ENCODE assay signal across 29 mouse cellular contexts in the genomic region with DNA sequence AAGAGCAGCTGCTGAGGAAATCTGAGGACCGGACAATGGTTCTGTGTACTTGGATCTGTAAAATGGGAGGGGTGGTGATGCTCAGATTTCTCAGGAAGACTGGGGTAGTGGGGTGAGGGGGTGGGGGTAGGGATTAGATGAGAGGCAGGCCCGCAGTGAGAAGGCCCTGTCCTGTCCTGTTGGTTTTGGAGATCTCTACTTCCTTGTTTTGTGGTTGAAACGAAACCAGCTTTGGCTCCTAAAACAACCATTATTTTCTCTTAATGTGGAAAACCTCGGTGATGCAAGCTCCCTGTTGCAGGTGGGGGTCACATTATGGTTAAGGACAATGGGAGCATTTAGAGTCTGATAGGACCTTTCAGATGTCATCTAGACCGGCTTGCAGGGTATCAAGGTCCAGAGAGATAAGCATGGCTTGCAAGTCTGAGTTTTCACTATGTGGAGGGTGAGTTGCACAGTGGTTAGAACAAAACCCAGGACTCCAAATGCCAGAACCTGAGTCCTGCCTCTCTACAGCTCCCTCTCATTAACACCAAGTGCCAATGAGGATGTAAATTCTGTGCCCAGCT.
"Had no signal": no experiment of that assay in that cellular context is flagged by ENCODE, and none has a peak within 500 bp of the region (broad histone marks: within the 10 kb centered on the region; RNA-seq: fewer than 3 reads in every experiment).

No protein-coding gene starts in this region.

- H3K4me2 ChIP-seq: heart, embryonic 11.5 days; heart, embryonic 13.5 days; heart, embryonic 15.5 days; hindbrain, embryonic 12.5 days; hindbrain, embryonic 14.5 days; kidney, embryonic 15.5 days; limb, embryonic 12.5 days; liver, embryonic 11.5 days; liver, embryonic 13.5 days; liver, embryonic 15.5 days had no signal

- H3K9me3 ChIP-seq: heart, embryonic 15.5 days; kidney, embryonic 15.5 days; limb, embryonic 10.5 days; liver, embryonic 13.5 days; liver, embryonic 15.5 days had no signal

- H3K27me3 ChIP-seq: heart, embryonic 13.5 days; heart, embryonic 15.5 days; hindbrain, embryonic 12.5 days; kidney, embryonic 15.5 days; limb, embryonic 12.5 days; liver, embryonic 13.5 days; liver, embryonic 15.5 days had no signal

- H3K27ac ChIP-seq: heart, adult 2 months; heart, embryonic 13.5 days; heart, embryonic 15.5 days; hindbrain, embryonic 10.5 days; hindbrain, embryonic 12.5 days; hindbrain, embryonic 14.5 days; kidney, embryonic 15.5 days; kidney, postnatal 0 days; left cerebral cortex, adult 2 months; limb, embryonic 10.5 days; limb, embryonic 12.5 days; liver, embryonic 13.5 days; liver, embryonic 15.5 days had no signal

- ATAC-seq: hindbrain, embryonic 16.5 days; inflammation-experienced regulatory T-cells, adult 6 months had no signal

- H3K9ac ChIP-seq: heart, embryonic 13.5 days; heart, embryonic 15.5 days; hindbrain, embryonic 12.5 days; hindbrain, embryonic 14.5 days; kidney, embryonic 15.5 days; limb, embryonic 12.5 days; liver, embryonic 13.5 days; liver, embryonic 15.5 days had no signal

- DNase-seq: gastrocnemius, postnatal 14 days; gastrocnemius, postnatal 36 days; heart, adult 2 months; heart, postnatal 14 days; heart, postnatal 4 days; kidney, adult 11 months; kidney, adult 2 months; kidney, adult 9 months; kidney, postnatal 14 days; kidney, postnatal 36 days; layer of hippocampus, adult 9-11 months; layer of hippocampus, postnatal 36 days; liver; liver, embryonic 13.5 days had no signal

- H3K36me3 ChIP-seq: liver, embryonic 13.5 days; liver, embryonic 15.5 days had no signal

- H3K4me1 ChIP-seq: heart, embryonic 13.5 days; heart, embryonic 15.5 days; hindbrain, embryonic 12.5 days had no signal

- H3K4me3 ChIP-seq: heart, adult 2 months; heart, embryonic 13.5 days; heart, embryonic 15.5 days; hindbrain, embryonic 10.5 days; hindbrain, embryonic 12.5 days; kidney, embryonic 15.5 days; left cerebral cortex, adult 2 months; limb, embryonic 10.5 days; limb, embryonic 12.5 days; liver, embryonic 13.5 days; liver, embryonic 15.5 days had no signal
